Mouse (Mus musculus): Measurements from ENCODE around the gene Lrp3.

DNA sequence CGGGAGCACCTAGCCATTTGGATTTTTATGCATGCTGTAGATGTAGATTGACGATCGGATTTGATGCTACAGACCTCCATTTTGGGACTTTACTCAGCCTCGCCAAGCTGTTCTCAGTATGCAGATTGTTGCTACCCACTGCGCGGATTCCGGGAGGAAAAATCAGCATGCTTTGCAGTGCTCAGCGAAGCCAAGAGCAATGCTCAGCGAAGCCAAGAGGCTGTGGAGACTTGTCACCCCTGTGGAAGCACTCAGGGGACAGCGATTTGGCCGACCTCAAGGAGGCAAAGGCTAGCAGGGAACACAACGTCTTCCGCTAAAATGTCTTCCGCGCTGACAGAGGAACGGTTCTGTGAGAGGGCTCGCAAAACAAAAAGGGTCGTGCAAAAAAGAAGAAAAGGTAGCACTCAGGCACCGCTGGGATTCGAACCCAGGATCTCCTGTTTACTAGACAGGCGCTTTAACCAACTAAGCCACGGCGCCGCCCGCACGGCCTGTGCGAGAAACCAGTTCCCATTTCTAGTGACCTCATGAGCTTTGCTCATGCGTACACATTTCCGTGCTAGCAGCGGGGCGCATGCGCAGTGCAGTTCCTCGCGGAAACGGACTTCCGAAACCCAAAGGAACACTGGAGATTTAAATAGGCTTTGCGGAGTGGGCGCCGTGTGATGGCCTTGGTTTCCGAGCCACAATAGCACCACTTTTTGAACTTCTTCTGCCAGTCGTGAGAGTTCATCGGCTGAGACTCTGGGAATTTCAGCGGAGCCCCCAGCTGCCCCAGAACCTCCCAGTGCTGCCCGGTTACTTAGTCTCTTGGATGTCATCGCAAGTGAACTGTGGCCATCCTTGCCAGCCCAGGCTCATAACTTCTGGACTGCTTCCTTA, 19.3 kb upstream of the Lrp3 start:
- no peak for TF ChIP-seq CTCF (IDR thresholded peaks at IDR 0.05; ENCODE audit: low read depth, low read length)
- no peak for TF ChIP-seq POLR2A (IDR thresholded peaks at IDR 0.05; ENCODE audit: borderline replicate concordance, low read depth, low read length)

Measured in bone marrow macrophage, adult 2 months (primary cell).